Mouse (Mus musculus): ENCODE results near the gene Dcps. TPM values are rescaled to one million over a fixed set of nuclear protein-coding genes. Genes with fewer than 3 reads are reported as not detected.

Dcps gene
- polyA plus RNA-seq (2017; shearing (Covaris generic)): 87.7 TPM

DNA sequence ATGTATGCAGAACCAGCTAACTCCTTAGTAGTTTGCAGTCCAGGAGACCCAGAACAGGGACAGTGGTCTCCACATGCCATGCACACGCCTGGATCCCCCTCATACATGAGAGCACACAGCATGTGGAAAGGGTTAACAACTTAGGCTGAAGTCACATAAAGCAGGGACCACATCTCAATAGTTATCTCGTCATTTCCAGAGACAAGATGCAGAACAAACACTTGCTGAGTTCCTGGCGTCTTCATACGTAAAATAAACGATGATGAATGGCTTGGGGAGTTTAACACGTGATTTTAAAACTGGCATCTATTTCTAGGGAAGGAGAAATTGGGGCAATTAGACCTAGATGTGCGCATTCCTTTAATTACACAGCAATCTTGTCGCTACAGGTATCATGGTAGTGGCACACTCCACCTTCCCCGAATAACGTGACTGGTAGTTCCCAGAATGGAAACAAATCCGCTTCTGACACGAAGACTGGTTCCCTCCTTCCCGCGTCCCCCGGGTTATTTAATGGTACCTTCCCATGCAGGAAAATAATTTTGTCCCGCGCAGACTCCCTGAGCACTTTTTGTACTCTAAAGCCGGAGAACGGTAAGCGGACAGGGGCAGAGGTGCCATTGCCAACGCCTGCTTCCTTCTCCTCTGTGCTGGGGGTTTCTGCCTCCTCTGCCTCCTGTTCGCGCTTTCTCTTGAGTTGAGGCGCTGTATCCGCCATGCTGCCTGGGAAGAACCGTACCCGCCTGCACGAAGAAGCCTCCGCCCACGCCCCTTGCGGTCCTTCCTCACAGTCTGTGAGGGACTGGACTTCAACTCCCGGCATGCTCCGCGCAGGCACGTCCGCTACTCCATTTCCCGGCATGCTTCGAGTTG is at the start of gene Dcps:
Dcps (minus strand) TSS at position 811 of the 873 bp plus-strand sequence.

DNA sequence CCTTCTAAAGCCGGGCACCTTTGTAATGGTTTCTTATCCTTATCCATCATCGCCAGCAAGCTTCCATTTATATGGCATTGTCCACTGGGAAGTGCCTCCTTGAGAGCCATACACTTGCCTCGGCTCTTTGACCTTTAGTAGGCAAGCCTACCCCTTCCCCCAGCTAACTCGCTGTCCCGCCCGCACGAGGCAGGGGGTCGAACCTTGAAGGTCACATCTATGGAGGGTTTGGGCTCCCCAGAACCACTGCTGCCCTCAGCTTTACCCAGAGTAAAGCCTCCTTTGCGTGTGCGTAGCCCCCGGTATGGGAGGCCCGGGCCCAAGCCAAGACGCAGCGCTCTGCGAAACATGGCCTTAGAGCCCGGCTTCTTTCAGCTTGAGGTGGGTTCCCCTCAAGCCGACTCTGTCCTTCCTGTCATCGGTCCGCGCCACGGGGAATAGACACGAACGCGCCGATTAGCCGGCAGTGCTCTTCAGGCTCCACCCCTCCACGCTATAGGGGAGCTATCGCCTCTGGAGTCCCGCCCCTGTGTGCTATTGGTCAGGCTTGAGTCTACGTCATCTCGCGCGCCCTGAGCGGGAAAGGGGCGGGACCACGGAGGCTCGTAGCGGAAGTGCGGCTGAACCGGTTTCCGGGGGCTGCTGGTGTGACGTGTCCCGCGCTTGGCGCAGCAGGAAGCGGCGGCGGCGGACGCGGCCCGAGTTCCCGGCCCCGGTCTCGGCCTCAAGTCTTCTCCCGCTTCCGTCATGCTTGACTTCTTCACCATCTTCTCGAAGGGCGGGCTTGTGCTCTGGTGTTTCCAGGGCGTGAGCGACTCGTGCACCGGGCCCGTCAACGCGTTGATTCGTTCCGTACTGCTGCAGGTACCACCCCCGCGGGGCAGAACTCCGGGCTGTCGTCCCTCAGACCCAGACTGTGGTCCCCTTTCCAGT is 34.9 kb upstream of the Dcps start, which contains the start of gene Foxred1:
Foxred1 (minus strand) TSS at position 514 of the 933 bp plus-strand sequence.

DNA sequence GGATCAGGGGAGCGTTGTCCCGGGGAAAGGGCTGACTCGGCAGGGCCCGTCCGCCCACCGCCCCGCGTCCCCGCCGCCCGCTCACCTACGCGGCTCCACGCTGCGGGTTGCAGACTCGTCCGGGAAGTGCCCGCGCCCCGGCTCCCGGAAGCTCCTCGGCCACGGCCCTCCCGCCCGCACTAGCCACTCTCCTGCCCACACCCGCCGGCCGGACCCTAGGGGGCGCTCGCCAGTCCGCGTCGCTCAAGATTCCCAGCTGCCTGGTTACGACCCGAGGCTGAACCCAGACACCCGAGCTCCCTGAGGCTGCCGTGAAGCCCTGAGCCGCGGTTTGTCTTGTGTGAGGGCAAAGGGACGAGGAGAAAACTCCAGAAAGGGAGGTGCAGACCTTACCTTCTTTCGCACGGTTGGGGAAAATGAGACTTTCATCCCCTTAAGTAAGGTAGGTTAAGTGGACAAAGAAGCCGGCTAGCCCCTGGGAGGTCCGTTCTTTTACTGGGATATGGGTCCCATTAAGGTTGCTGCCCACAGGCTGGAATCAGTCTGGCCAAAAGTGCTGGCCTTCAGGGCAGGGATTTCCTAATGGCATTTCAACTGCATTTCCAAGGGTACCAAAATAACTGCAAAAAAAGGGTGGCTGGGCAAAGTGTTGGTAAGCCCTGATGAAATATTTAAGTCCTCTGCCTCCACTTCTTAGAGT is 24.1 kb upstream of the Dcps start, which contains the start of the genes Srpr and Tirap:
Srpr (plus strand) TSS at position 404 of the 700 bp plus-strand sequence.
Tirap (minus strand) TSS at position 520 of the 700 bp plus-strand sequence.

DNA sequence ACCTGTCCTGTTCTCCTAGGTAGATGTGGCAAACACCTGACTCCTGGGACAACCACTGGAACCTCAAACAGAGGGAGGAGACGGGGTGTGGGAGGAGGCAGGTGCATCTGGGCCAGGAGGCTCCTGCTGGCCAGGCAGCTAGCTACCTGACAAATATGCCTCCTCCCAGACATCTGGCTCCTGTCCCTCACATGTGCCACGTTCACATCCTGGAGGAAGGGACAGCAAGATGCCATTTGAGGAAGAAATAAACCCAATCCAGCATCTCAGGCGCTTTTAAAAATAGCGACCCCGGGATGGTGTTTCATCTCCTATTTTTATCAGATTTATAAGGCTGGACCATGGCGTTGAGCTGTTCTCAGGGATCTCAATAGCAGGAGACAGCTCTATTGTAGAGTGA is 56.7 kb downstream of the Dcps start, which contains the start of gene St3gal4:
St3gal4 (minus strand) TSS at position 101 of the 400 bp plus-strand sequence.

Other genes with a start within 250 kb of the Dcps start
- gene St3gal4, start 56.8 kb downstream of the Dcps start, polyA plus RNA-seq (2017; shearing (Covaris generic)): 17.0 TPM
- 155 TPM for gene Srpr, start 24.1 kb upstream of the Dcps start, polyA plus RNA-seq (2017; shearing (Covaris generic))
- gene Tirap, start 24.2 kb upstream of the Dcps start, polyA plus RNA-seq (2017; shearing (Covaris generic)): 8.2 TPM
- gene Foxred1, start 35.0 kb upstream of the Dcps start, polyA plus RNA-seq (2017; shearing (Covaris generic)): 53.0 TPM
- 66.7 TPM for gene Fam118b, start 91.7 kb upstream of the Dcps start, polyA plus RNA-seq (2017; shearing (Covaris generic))
- 59.3 TPM for gene Rpusd4, start 91.8 kb upstream of the Dcps start, polyA plus RNA-seq (2017; shearing (Covaris generic))
- 3.6 TPM for gene Cdon, start 245.1 kb upstream of the Dcps start, polyA plus RNA-seq (2017; shearing (Covaris generic))

Measured in CD4-positive, CD25-positive, alpha-beta regulatory T cell, adult 9 weeks (primary cell).